Mouse (Mus musculus): ENCODE measurements around the gene Syt2.

The Syt2 gene

DNA sequence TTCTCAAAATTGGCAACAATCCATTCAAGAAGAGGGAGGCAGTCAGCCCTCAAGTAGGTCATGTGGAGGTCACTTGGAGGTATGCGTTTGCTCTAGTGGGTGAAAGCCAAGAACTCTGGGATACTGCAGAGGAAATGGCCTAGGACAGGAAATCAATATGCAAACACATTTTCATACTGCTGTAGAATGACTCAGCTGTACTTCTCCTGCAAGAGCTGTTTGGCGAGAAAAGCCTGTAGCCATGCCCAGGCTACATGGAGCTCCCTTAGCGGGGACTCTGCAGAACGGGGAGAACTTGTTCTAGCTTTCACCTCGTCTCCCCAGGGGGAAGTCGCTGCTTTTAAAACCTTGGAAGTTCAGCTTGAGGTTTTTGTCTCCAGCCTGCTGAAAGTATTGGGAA is 124.9 kb downstream of the Syt2 start:
- DNase-seq (ENCODE audit: extremely low spot score, low read depth, low spot score): no peak

- no peak for DNase-seq (ENCODE audit: extremely low spot score, low read depth, low spot score)
These were observed 125.5 kb downstream of the Syt2 start for GRCm38 (mm10) chr1:134771999-134772398.

DNA sequence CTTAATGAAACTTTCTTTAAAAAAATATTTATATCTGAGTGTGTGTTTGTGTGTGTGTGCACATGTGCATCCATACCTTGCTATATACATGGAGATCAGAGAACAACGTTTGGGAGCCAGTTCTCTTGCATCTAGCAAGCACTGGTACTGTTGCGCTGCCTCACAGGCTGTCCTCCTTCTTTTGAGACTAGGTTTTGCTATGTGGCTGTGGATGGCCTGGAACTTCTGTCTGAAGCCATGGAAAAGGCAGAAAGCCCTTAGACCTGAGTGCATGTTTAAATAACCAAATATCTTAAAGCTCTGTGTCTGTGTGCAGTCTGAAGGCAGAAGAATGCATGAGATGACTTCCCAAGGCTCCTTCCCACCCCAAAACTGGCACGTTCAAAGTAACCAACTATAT is 126.3 kb downstream of the Syt2 start:
- no peak for DNase-seq (ENCODE audit: extremely low spot score, low read depth, low spot score)

DNA sequence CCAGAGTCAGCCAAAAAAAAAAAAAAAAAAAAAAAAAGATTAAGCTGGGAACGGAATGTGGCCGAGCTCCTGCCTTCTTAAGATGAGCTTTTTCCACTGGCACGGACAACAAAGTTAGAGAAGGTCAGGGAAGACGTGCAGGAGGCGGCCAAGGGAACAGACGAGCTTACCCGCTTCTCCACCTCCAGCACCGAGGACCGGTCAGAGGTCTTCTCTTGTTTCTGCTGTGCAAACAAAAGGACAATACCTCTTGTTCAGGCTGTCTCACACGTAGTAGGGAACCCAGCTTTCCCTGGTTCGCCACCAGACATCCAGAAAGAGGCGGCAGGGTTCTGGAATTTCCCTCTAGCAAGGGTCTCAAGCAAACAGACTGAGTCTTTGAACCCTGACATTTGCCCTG is 126.8 kb downstream of the Syt2 start:
- DNase-seq (ENCODE audit: extremely low spot score, low read depth, low spot score): no peak

DNA sequence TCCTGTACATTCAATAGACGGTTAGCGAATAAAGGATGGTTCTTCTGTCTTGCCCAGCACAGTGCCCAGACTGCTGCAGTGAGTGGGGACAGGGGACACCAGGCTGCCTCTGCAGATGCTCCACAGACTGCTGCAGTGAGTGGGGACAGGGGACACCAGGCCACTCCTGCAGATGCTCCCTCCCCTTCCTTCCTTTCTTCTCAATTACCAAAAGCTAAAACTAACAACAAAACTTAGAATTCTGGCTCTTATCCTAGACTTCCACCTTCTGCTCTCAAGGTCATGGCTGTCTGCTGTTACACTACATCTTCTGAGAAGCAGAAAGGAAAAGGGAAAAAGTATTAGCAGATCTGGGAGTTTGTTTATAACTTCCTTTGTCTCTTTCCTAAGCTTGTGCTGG is 127.8 kb downstream of the Syt2 start:
- DNase-seq (ENCODE audit: extremely low spot score, low read depth, low spot score): no peak

GRCm38 (mm10) chr1:134774728-134775287 is 128.3 kb downstream of the Syt2 start:
- no peak for DNase-seq (ENCODE audit: extremely low spot score, low read depth, low spot score)

DNA sequence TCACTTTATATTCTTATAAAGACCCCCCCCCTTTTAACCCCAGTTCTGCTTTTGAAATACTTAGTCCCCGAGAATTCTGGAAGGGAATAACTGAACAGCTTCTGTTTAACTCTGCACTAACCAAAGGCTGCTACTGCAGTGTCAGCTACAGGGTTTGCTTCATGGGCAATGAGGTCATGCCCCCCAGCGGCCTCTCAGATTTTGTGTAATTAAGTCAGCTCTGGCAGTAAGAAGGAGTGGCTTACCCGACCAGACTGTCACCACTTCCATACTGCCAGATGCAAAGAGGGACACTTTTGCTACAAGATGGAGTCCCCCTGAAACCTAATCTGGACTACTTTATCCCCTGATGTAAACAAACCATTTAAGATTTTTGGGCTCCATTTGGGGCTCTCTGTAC is 129.2 kb downstream of the Syt2 start:
- no peak for DNase-seq (ENCODE audit: extremely low spot score, low read depth, low spot score)

GRCm38 (mm10) chr1:134777201-134777885 is 130.9 kb downstream of the Syt2 start:
- DNase-seq (ENCODE audit: extremely low spot score, low read depth, low spot score): no peak

- DNase-seq (ENCODE audit: extremely low spot score, low read depth, low spot score): no peak
These were observed 131.6 kb downstream of the Syt2 start for GRCm38 (mm10) chr1:134777936-134778548.

GRCm38 (mm10) chr1:134782797-134783196 is 136.3 kb downstream of the Syt2 start:
- DNase-seq (ENCODE audit: extremely low spot score, low read depth, low spot score): no peak

DNA sequence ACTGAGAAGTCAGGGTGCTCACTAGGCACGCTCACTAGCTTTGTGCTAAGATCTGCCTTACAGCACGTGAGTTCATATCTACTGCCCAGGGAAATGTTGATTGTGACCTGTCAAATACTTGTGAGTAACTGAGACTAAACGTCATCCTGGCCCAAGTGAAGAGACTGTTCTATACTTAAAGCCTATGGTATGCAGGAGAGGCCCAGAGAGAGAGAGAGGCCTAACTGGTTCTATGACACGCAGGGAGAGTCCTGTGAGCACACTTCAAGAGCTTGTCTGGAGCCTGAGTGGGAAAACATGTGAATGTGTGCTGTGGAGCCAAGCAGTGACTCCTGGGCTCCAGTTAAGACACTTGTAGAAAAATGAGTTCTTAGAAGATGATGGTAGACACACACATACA is 137.5 kb downstream of the Syt2 start:
- DNase-seq (ENCODE audit: extremely low spot score, low read depth, low spot score): no peak

DNA sequence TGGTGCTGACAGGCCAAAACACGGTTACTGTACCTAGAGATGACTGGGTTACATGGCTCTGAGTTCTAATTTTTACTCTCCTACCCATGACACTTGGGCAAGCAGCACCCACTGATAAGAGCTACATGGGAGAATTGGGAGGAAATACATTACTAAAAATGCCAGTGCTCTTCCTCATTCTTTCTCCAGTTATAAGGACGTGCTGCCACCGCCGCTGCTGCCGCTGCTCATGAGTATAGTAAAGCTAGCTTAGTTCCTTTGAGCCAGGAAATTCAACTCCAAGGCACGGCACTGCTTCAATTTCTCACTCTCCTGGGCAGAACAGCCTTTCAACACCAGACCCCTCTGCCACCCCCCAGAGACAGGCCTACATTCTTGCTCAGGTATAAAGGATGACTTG is 138.0 kb downstream of the Syt2 start:
- DNase-seq (ENCODE audit: extremely low spot score, low read depth, low spot score): no peak

GRCm38 (mm10) chr1:134784911-134785310 is 138.4 kb downstream of the Syt2 start:
- no peak for DNase-seq (ENCODE audit: extremely low spot score, low read depth, low spot score)

GRCm38 (mm10) chr1:134788096-134788495 is 141.6 kb downstream of the Syt2 start:
- DNase-seq (ENCODE audit: extremely low spot score, low read depth, low spot score): no peak

DNA sequence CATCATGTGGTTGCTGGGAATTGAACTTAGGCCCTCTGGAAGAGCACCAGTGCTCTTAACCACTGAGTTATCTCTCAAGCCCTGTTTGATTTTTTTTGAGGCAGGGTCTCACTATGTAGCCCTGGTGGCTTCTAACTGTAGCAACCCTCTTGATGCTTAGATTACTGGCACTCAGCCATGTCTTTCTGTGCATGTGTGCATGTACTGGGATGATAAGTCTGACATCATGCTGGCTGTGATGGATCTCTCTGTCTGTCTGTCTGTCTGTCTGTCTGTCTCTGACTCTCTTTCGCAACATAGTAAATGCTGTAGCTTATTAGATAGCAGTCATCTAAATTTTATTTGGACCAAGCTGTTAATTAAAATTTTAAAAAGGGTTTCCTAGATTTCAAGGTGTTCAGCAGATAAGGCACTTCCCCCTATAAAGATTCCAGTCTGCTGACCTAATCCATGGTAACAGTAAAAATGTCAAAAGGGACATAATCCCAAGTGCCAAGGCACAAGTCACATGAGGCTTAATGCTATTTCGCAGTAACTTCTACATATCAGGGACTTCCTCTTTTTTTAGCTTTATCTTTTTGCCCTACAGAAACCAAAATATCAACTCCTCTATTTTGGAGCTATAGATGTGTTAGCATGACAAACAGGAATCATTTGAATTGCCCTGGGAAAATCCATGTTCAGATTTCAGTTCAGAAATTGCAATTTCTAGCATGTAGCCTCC is 144.4 kb downstream of the Syt2 start:
- no peak for DNase-seq (ENCODE audit: extremely low spot score, low read depth, low spot score)

- DNase-seq (ENCODE audit: extremely low spot score, low read depth, low spot score): no peak
These were observed 145.0 kb downstream of the Syt2 start for GRCm38 (mm10) chr1:134791456-134791855.

DNA sequence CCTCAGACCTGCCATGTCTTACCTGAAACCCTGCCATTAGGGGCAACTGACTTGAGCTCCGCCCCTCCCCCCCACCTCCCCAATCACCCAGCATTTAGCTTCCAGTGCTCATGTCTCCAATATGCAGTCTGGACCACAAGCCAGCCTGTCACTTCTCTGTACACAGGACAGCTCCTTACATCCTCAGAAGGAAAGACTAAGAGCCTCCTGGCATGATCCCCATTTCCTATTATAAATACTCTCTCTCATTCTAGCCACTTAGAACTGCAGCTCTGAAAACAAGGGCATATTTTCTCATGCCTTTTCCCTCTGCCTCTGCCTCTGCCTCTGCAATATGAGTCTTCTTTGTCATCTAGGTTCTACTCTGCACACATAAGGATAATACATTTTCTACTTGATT is 149.6 kb downstream of the Syt2 start:
- DNase-seq (ENCODE audit: extremely low spot score, low read depth, low spot score): no peak

GRCm38 (mm10) chr1:134796536-134796935 is 150.1 kb downstream of the Syt2 start:
- DNase-seq (ENCODE audit: extremely low spot score, low read depth, low spot score): no peak

DNA sequence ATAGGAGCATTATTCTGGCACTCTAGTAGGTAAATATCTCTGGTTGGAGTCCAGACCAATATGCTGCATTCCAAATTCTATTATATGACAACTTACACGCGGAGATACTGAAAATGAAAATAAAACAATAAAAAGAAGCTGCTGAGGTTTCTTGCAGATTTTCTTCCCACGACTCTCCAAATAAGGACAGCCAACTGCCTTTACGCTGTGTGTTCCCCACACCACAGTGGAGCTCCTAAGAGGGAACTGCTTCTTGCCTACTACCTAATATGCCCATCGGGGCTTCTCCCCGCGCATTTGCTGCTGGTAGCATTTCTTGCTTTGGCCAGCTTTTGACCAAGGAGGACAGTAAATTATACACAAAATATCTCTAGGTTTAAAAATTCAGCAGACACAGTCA is 155.3 kb downstream of the Syt2 start:
- DNase-seq (ENCODE audit: extremely low spot score, low read depth, low spot score): no peak

DNA sequence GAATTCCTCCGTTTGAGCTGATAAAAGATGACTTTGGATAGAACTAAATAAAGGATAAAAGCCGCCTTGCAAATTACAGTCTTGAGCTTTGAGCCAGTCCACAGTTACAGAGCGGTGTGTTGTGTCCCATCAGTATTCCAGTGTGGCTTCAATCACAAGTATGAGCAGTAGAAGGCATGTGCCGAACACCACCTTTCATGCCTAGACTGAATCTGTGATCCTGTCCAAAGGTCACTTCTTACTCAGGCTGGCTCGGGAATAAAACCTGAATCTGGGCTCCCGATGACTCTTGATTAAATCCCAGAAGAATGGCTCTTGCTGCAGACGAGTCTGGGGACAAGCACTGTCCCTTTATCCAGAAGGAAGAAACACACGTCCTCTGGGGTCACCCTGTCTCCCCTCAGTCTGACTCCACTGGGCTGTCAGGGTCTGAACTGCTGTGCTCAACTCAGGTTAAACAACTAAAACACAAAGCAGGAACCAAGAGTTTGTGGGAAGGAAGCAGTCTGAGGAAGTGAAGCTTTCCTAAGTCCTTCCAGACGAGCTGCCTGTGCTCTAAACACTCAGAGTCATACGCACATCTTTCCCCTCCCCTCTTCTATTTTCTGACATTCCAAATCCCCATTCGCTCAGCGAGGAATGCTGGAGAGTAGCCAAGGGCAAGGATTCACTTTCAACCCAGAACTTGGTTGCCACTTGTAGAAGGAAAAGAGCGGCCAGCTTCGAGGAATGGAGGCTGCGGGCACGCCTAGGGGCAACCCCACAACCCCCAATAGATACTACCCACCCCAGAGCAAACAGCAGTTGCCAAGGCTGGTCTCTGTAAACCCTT is 157.0 kb downstream of the Syt2 start:
- no peak for DNase-seq (ENCODE audit: extremely low spot score, low read depth, low spot score)

DNA sequence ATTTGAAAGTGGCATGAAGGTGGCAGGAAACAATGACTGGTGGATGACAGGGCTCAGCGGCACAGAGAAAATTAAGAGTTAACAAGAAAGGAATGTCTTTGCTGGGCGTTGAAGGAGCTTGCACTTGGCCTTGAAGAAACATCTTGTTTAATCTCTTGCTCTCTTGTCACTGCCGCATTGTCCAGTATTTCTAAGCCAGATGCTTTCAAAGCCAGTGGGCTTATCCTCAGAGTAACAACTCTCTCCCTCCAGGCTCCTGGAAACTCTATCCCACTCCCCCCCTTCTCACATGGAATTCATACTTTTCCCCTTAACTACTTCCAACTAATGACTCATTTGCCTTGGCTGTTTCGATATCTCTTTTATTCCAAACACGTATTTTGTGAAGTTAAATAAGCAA is 157.9 kb downstream of the Syt2 start:
- DNase-seq (ENCODE audit: extremely low spot score, low read depth, low spot score): no peak

Measured in hindlimb bud, embryonic 11.5 days (tissue).